Mouse (Mus musculus) spleen, adult 12 weeks (tissue): ENCODE data around the gene Cdk2.

ENCODE experiments used
- DNase-seq: peaks from one replicate; pipeline ENCODE4 v3.0.0; 2022; ENCODE audit warnings: low spot score

The Cdk2 gene

DNA sequence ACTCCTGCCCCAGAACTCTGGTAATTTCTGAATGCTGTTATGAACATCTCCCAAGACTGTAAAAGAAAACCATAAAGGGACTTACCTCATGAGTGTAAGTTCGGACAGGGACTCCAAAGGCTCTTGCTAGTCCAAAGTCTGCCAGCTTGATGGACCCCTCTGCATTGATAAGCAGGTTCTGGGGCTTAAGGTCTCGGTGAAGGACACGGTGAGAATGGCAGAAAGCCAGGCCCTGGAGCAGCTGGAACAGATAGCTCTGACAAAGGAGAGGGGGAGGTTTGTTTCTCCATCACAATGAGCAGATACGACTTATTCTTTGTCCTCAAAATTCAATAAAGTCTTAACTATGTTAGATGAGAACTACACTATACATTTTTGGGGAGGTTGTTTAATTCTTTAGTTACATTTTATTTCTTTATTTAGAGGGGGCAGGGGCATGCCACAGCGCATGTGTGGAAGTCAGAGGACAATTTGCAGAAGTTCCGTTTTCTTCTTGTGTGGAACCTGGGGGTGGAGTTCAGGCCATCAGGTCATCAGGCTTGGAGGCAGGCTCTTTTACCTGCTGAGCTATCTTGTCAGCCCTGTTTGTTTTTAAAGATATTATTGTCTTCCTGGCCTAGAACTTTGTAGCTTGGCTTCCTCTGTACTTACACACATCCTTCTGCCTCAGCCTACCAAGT, 2.4 kb downstream of the Cdk2 start:
- DNase-seq = no peak

DNA sequence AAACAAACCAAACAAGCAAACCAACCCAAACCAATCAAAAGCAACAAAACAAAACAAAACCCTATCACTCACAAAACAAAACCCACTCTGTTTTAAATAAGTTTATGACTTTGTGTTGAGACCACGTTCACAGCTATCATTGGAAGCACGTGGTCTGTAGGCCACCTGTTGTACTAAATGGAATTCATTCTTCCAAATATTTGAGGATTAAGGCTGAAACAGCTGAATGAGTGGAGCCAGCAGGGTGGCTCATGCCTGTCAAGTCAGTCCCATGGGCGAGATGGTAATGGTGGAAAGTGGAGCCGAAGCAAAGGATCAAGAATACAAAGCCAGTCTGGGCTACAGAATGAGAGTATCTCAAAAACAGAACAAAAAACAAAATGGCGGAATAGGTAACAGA, 4.1 kb downstream of the Cdk2 start:
- DNase-seq = no peak

DNA sequence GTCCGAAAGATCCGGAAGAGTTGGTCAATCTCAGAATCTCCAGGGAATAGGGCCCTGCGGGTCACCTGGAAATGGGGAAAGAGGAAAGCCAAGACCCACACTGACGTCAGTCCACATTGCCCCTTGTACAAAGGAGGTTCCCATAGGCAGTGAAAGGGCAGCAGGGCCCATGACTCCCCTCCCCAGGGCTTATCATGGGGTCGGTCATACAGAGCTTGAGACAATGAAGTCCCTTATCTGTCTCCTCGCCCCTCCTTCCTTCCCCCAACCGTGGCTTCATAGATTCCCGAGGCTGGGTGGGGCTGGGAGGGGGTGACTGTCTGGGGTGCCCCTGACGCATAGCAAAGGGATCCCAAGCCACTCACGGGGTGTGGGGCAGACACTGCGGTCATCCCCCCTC, 5.2 kb downstream of the Cdk2 start:
- DNase-seq = no peak

DNA sequence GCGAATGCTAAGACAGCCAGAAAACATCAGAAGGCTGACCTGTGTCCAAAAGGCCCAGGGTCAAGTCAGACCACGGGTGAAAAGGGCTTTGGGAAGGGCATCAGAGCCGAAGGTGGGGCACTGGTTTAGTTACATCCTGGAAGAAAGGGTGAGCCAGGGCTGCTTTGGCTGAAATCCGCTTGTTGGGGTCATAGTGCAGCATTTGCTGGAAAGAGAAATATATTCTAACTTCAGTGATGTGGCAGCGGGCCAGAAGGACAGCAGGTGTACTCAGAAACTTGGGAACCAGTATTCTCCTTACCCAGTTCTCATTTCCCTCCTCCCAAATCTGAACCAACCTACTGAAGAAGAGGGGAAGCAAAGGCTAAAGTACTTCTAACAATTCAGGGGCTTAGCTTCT, 5.8 kb downstream of the Cdk2 start:
- DNase-seq = no peak

DNA sequence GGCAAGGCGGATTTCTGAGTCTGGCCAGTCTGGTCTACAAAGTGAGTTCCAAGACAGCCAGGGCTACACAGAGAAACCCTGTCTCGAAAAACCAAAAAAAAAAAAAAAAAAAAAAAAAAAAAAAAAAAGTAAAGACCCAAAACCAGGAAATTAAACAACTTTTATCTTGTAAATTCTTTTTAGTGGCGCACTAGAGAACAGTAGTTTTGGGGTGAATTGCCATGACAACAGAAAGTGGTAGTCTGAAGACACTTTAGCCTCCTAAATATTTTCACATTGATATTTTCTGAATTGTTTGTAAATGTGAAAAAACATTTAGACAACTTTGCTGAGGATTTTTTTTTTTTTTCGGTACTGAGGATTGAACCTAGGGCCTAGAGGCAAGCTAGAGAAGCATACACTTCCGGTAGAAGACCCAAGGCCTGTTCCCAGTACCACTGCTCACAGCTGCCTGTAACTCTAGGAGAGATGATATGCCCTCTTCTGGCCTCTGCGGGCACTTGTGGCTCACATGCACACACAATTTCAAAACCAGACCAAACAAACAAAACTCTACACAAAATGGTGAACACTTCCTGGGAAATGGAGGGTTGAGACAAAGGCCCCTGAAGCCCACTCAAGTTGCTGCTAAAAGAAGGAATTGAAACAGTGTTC, 7.6 kb downstream of the Cdk2 start:
- DNase-seq = no peak

DNA sequence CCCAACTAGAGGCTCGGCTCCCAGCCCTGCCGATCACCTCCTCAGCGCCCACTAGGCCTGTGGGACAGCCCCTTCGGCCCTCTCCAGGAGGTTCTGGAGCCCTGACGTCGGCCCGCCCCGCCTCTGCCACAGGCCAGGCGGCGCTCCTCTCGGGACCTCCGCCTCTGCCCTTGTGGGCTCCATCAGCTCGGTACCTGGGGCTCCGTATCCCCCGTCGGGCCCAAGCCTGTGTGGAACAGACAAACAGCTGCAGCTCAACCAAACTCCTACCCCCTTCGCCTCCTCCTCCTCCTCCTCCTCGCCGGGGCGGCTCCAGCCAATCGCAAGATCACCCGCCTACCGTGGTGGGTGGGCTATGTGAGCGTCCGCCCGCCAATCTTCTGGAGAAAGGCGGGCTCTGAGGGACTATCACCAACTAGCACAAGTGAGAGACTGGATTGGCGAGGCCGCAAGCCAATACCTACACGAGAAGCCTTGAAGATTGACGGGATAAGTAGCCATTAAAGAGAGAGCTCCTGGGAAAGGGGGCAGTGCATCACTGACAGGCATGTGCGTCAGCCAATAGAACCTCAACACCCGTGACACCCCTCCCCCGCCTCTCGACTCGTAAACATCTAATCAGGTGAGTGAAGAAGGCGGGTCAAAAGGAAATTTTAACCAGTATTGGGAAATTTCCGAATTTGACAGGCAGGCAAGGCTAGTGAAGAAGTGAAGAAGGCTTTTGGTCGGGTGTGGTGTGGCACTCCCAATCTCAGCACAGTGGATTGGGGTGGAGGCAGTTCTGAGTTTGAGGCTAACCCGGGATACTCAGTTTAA, 8.6 kb downstream of the Cdk2 start, which contains the start of gene Rab5b:
Gene Rab5b, minus strand, starts transcription at position 273 of the 816 bp plus-strand sequence.
- peak; percentile 96 for DNase-seq

DNA sequence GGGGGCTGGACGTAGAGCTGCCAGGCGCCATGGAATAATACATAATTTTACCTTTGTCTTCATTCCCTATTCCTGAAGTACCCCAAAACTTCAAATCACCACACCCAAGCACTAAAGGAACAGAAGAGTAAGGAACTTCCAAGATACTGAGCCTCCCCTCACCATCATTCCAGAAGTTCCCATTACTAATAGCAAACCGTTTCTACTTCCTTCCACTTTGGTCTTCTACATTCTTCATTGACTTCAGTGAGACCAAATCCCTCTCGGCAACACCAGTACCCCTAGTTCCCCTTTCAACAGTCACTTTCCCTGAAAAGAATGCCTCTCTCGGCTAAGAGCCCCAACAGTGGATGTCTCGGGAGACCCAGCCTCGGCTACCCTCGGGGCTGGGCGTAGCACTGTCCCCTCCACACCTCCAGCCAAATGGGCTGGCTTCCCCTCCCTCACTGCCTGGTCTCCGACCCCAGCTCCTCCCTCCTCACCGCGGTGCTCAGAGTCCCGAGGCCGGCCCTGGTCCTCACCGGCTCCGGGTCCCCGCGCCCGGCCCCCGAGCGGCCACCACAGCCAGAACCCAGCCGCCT, 9.3 kb downstream of the Cdk2 start:
- DNase-seq = no peak

DNA sequence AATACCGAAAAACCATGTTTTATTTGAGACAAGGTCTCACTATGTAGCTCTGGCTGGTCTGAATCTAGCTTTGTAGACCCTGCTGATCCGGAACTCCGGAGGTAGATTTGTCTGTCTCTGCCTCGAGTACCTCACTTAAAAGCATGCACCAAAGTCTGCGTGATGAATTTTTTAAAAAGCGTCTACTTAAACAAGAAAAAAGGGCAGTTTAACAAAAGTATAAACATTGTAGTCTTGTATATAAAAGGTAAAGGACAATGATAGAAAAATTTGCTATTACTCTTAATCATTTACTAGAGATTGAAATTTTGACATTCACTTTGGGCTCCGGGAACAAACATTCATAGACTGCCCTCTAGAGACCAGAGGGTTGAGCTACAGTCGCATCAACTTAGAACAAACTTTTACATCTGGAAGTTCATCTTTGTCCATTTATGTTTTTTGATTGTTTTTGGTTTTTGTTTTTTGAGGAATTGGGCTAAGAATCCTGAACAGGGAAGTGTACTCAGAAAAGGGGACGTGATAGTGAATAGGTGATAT, 30.3 kb downstream of the Cdk2 start:
- no peak for DNase-seq

DNA sequence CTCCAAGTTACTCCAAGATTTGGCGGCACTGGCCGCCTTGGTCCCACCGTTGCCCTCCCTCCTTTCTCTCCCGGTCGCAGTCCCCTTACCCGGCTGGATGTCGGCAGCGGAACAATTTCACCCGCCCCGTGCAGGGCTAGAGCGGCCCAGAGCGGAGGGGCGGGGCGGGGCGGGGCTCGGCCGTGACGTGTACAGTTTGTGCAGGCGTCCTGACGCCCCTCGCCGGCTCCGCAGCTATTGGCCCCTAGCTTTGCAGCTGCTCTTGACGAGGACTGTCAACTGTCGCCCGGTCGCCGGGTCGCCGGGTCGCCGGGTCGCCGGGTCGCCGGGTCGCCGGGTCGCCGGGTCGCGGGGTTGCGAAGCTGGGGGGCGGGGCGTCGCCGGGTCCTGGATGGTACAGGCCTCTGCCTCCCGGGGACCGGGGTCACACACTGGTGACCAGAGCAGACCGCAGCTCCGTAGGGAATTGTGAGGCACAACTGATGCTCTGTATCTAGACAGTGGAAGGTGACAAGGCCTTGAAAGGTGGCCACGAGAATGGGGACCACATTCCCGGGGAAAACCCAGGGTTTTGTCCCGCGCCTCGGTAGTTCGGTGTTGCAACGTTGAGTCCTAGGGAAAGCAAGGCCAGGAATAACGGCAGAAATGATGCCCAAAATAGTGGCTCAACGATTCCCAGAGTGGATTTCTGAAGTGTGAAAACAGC, 30.9 kb downstream of the Cdk2 start, which contains the start of gene Suox:
Gene Suox, minus strand, starts transcription at position 311 of the 706 bp plus-strand sequence.
- DNase-seq = peak; percentile 83

DNA sequence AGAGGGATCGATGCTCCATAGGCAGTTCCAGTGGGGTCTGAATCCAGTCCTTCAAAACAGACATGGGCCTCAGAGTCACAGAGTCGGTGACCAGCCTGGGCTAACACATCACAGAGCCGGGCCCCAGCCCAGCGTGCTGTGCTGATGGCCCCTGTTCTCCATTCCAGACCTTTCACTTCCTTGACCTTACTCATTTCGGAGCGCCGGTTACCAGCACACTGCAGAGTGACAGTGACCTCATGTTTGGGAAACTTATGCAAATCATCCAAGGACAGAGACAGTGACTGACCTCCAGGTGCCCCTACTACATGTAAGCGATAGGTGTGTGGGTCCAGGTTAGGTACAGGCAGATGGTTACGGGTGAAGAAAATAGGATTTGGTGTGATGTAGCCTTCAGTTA, 33.7 kb downstream of the Cdk2 start:
- DNase-seq = no peak

DNA sequence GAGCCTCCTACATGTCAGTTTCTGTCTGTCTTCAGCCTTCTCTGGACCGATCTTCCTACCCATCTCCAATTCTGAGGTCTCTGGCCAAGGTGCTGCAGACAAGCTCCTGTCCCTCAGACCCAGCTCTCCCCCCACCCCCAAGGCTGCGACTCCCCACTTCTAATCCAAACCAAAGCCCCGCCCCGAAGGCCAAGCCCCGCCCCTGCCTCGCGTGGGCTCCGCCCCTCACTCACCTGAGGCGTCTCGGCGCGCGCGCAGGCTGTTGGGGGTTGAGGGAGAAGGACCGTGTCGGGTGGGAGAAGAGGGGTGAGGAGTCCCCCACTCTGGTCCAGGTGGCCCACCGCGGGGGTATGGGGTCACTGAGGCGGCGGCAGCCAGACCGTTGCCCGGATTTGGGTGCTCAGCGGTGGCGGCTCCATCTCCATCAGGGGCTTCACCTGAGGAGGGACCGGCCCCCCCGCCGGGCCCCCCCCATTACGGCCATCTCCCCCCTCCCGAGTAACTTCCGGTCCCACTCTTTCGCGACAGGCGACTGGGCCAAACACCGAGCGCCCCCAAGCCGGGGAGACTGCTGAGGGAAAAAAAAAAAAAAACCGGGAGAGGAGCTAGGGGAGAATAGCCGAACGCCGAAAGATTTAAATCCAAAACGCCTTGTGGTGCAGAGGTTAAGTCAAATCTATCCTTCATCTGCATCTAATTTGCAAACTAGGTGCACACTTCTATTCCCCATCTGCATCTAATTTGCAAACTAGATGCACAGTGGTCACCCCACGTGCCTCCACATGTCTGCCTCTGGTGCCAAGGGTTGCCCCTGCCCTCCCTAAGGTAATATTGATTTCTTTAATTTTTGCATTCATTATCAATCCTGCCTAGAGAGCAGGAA, 35.8 kb downstream of the Cdk2 start:
- DNase-seq = peak; percentile 61

DNA sequence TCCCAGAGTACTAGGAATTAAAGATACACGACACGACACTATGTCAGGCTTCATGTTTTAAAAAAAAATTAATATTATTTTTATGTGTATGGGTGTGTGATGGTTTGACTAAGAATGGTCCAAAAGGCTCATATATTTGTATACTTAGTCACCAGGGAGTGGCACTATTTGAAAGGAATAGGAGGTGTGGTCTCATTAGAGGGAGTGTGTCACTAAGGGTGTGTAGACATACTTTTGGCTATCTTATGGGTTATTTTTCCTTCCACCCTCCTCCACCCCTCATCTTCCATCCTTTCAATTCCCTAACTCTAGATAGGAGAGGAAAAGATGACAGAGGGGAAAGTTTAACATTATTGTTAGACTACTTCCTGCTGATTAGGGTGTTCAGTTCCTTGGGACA, 39.0 kb downstream of the Cdk2 start:
- DNase-seq = no peak

DNA sequence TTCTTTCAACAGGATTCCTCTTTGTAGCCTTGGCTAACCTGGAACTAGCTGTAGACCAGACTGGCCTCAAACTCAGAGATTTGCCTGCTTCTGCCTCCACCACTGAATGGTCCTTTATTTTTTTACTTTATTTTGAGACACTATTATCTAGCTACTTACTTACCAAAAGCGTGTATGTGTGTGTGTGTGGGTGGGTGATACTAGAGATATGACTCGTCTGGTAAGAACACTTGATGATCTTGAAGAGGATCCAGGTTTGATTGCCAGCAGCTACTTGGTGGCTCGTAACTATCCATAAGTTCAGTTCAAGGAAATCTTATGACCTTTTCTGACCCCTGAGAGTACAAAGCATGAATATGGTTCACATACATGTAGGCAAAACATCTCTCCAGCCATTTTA, 39.5 kb downstream of the Cdk2 start:
- DNase-seq = no peak

DNA sequence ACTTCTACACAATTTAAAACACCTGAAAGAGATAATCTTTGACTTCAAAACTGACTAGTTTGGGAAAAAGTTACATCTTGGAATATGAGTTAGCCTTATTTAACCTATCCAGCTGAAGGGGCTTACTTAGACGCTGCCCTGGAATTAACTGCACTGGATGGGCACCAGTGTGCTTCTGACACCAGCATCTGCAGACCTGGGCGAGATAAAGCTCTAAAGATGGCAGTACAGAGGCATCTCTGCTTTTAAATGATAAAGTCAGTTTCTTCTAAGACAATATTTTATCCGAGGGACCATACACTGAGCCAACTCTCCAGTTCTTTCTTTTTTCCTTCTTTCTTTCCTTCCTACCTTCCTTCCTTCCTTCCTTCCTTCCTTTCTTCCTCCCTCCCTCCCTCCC, 40.0 kb downstream of the Cdk2 start:
- no peak for DNase-seq

DNA sequence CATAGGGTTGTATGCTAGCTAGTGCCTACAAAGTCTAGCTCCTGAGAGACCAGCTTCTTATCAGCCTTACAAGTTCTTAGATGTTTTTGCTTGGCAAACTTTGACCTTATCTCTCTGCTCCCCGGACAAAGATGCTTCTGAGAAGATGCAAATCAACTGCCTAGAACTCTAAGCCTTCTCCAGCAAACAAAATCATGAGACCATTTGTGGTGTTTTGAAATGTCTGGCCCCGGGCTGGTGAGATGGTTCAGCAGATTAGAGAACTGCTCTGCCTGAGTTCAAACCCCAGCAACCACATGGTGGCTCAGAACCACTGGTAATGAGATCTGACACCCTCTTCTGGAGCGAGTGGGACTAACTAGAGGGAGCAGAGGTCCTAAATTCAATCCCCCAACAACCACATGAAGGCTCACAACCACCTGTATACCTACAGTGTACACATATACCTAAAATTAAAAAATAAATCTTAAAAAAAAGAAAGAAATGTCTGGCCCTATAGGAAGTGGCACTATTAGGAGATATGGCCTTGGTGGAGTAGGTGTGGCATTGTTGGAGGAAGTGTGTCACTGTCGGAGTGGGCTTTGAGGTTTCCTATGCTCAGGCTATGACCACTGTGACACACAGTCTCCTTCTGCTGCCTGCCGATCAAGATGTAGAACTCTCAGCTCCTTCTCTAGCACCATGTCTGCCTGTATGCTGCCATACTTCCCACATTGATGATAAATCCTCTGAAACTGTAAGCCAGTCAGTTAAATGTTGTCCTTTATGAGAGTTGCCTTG, 41.2 kb downstream of the Cdk2 start:
- DNase-seq = no peak

DNA sequence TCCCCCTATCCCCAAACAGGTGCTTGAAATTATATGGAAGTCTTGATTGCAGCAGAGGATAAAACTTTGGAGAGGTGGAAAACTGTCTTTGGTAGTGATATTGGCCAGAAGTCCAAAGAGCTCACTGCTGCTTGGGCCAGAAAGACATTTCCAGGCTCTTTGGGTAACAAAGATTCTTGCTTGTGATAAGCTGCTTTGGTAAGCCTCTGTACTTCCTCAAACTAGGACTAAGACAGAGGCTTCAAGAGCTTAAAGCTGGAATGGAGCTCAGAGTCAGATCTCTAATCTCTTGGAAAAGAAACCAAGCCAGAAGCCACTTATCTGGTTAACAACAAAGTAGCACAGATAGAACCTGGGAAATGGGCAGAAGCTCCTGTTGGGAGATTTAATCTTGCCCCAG, 42.4 kb downstream of the Cdk2 start:
- no peak for DNase-seq

DNA sequence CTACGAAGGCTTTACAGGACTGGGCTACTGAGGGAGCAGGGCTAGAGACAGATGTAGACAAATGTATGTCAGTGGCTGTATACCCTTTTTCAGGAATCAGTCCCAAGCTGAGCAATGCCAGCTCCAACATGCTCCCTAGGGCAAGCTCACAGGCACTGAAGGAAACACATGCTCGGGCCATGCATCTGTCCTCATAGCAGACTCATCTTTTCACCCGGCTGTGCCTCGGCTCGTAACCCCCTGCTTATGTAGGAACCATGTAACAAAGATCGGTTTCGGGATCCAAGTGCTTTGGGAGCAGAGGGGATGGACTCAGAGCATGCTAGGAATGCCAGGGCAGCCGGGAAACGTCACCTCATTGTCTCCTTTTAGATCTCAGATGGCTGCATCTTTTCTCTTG, 45.3 kb downstream of the Cdk2 start:
- no peak for DNase-seq

DNA sequence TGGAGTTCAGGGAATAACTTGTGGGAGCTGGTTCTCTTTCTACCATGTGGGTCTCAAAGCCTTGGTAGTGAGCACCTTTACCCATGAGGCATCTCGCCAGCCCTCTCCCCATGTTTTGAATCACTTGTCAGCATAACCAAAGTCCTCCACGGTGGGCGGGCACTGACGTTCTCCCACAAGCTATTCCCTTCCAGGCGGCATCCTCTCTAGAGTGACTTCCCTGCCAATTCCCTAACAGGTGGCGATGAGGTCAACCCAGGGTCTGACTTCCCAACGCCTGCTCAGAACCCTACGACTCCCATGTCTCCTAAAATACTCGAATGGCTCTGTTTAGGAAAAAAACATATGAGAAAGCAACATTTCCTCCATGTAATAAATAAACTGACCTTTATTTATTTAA, 47.0 kb downstream of the Cdk2 start:
- DNase-seq = no peak

DNA sequence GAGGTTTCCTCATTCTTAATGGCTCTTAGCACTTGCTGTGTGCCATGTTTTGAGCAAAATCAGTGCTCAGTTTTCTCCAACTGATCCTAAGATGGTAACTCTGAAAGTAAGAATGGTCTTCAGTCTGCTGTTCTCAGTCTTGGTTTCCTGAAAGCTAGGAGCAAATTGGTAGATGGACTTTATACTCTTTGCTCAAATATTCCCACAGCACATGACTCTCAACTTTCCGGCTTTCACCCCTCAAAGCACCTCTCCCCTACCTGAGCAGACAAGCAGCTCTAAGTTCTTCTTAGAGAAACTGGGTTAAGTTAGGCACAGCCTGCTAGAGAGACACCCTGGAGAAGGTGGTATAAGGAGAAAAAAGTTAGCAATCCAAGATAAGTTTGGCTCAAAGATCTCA, 48.1 kb downstream of the Cdk2 start:
- DNase-seq = no peak

DNA sequence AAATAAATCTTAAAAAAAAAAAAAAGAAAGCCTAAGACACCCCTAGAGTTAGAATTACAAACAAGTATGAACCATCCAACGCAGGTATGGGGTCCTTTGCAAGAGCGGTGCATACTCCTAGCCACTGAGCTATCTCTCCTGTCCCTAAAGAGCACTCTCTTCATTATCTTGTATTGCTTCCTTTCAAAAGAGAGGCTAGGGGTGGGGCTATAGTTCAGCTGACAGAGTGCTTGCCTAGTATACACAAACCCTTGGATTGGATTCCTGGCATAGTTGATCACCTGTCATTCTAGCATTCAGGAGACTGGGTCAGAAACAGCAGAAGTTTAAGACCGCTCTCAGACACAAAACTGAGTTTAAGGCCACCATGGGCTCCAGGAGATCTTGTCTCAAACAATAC, 49.6 kb downstream of the Cdk2 start:
- no peak for DNase-seq
